Mouse (Mus musculus) liver, embryonic 14.5 days (tissue): ENCODE measurements at regions not wholly inside any gene's neighbourhood (a gene's known extent, or its start where the extent isn't known, plus 50 kb on each side); places are given as distances from the start of the nearest gene placed in this dataset.

Source experiments
- CTCF ChIP-seq: IDR thresholded peaks from 2 replicates; pipeline ENCODE4 v1.5.1; 2016; ENCODE audit warnings: antibody characterized with exemption, low read depth, control low read depth
- EP300 ChIP-seq: IDR thresholded peaks from 2 replicates; pipeline ENCODE4 v1.6.1; 2016; ENCODE audit warnings: antibody characterized with exemption, low read depth

DNA sequence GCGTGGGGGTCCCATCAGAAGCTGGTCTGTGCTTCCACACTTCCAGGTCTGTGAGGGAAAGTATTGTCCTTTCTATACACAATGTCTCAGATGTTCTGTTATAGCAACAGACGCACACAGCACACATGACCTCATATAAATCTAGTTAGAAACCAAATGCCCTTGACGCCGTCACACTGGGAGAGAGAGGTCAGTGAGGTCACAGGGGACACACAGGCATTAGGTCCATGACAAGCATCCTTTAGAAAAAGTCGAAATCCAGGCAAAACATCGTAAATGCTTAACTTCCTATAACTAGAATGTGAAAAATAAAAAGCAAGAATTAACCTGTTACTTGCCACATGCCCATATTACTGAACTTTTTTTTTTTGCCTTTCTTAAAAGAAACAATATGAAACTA is 65.8 kb upstream of the Vangl1 start:
- TF ChIP-seq CTCF (no peak), EP300 (no peak)
